15 mouse cellular contexts compared by ENCODE assay signal in genomic region chr9:43269166-43269565, GRCm38 (mm10). TPM values are rescaled to one million over a fixed set of nuclear protein-coding genes. Genes with fewer than 3 reads are reported as not detected.
DNase-seq lines count a peak whose midpoint lies in the region; ATAC-seq and TF ChIP-seq lines count a peak whose summit lies in the region.
"Had no signal": no experiment of that assay in that cellular context is flagged by ENCODE, and none has a peak within 500 bp of the region (broad histone marks: within the 10 kb centered on the region; RNA-seq: fewer than 3 reads in every experiment).

No protein-coding gene starts in this region.

- no peak overlapping the region for H3K9ac ChIP-seq in forebrain, postnatal 0 days
- no peak overlapping the region for H3K9ac ChIP-seq in limb, embryonic 15.5 days
- no peak overlapping the region for H3K9ac ChIP-seq in intestine, embryonic 15.5 days
- H3K9ac ChIP-seq: lung, embryonic 14.5 days; midbrain, embryonic 12.5 days had no signal

- no peak overlapping the region for H3K4me3 ChIP-seq in forebrain, postnatal 0 days (ENCODE audit: low read depth, low read length)
- H3K4me3 ChIP-seq in limb, embryonic 15.5 days = no peak overlapping the region
- H3K4me3 ChIP-seq in intestine, embryonic 15.5 days (replicated peaks) = no peak overlapping the region
- H3K4me3 ChIP-seq: midbrain, embryonic 12.5 days had no signal

- DNase-seq in left cerebral cortex, adult 11 months (ENCODE audit: low spot score) = peak; percentile 17
- no peak for DNase-seq in left cerebral cortex, postnatal 4 days
- peak; percentile 16 for DNase-seq in brain, embryonic 18.5 days (ENCODE audit: low read depth, low spot score)
- DNase-seq in forebrain, postnatal 0 days = peak; percentile 52
- DNase-seq in cerebellum, postnatal 36 days = no peak
- DNase-seq in heart, postnatal 14 days = no peak
- DNase-seq: adrenal gland, postnatal 36 days; cerebellum, adult 9-10 months; gastrocnemius, postnatal 14 days; lung, embryonic 14.5 days had no signal

- no peaks in the 10 kb centered on the region for H3K9me3 ChIP-seq in forebrain, postnatal 0 days (ENCODE audit: low read length)
- H3K9me3 ChIP-seq in limb, embryonic 15.5 days = no peaks in the 10 kb centered on the region
- H3K9me3 ChIP-seq in intestine, embryonic 15.5 days = no peaks in the 10 kb centered on the region
- H3K9me3 ChIP-seq: midbrain, embryonic 12.5 days had no signal

- ATAC-seq in forebrain, postnatal 0 days = peak; percentile 40
- no peak for ATAC-seq in limb, embryonic 15.5 days (ENCODE audit: insufficient number of reproducible peaks, low FRiP score, low TSS enrichment, low read depth)
- no peak for ATAC-seq in intestine, embryonic 15.5 days
- ATAC-seq: inflammation-experienced regulatory T-cells, adult 6 months had no signal

- H3K27me3 ChIP-seq in forebrain, postnatal 0 days (ENCODE audit: insufficient read depth, low read length) = peaks cover 14% of the 10 kb centered on the region
- H3K27me3 ChIP-seq in limb, embryonic 15.5 days = peaks cover 20% of the 10 kb centered on the region
- H3K27me3 ChIP-seq in intestine, embryonic 15.5 days (replicated peaks) = peaks cover 10% of the 10 kb centered on the region; the same call in 1 of the 2 replicates

- no peak for TF ChIP-seq CTCF in forebrain, postnatal 0 days (IDR thresholded peaks at IDR 0.05; ENCODE audit: low read depth)

- WGBS in forebrain, postnatal 0 days = 10% methylated on average over 8 of the region's 8 CpGs
- WGBS in limb, embryonic 15.5 days = 21% methylated on average over 8 of the region's 8 CpGs
- 44% methylated on average over 8 of the region's 8 CpGs for WGBS in intestine, embryonic 15.5 days

- intact Hi-C loops in left cerebral cortex, postnatal 4 days (cut with DNase I) = no loop called here
- intact Hi-C loops in heart, postnatal 14 days (cut with DNase I) = no loop called here

- H3K4me2 ChIP-seq in forebrain, postnatal 0 days (ENCODE audit: low read depth) = no peak overlapping the region
- H3K4me2 ChIP-seq in limb, embryonic 15.5 days = no peak overlapping the region
- no peak overlapping the region for H3K4me2 ChIP-seq in intestine, embryonic 15.5 days (replicated peaks)
- H3K4me2 ChIP-seq: lung, embryonic 14.5 days; midbrain, embryonic 12.5 days had no signal

- H3K36me3 ChIP-seq in forebrain, postnatal 0 days (ENCODE audit: insufficient read depth) = no peaks in the 10 kb centered on the region
- H3K36me3 ChIP-seq in limb, embryonic 15.5 days = no peaks in the 10 kb centered on the region
- no peaks in the 10 kb centered on the region for H3K36me3 ChIP-seq in intestine, embryonic 15.5 days
- H3K36me3 ChIP-seq: midbrain, embryonic 12.5 days had no signal

- H3K27ac ChIP-seq in forebrain, postnatal 0 days (ENCODE audit: low read depth, low read length) = no peak overlapping the region
- peak overlapping the region; percentile 27; the same call in 1 of the 2 replicates for H3K27ac ChIP-seq in limb, embryonic 15.5 days
- H3K27ac ChIP-seq in intestine, embryonic 15.5 days = no peak overlapping the region
- H3K27ac ChIP-seq: midbrain, embryonic 12.5 days had no signal

- H3K4me1 ChIP-seq in forebrain, postnatal 0 days (ENCODE audit: insufficient read depth) = no peaks in the 10 kb centered on the region
- H3K4me1 ChIP-seq in limb, embryonic 15.5 days = peaks cover 44% of the 10 kb centered on the region
- peaks cover 22% of the 10 kb centered on the region for H3K4me1 ChIP-seq in intestine, embryonic 15.5 days (replicated peaks)

RNA-seq across cellular contexts. Expression of gene Oaf, which starts 29.5 kb away (rescaled TPM):
- 1 to 10 TPM; 3.6 to 4.1 TPM for total RNA-seq in left cerebral cortex, postnatal 4 days (2021)
- total RNA-seq in forebrain, postnatal 0 days (2014; rRNA removed) = 5.0 and 14.3 TPM in 2 replicates
- 7.8 and 7.9 TPM in 2 replicates for polyA plus RNA-seq in forebrain, postnatal 0 days (2015; fragmentation: Nextera tagmentation; extraction: Ambion mirVana)
- polyA plus RNA-seq in limb, embryonic 15.5 days (2015; fragmentation: Nextera tagmentation; extraction: Ambion mirVana) = 78.4 and 102 TPM in 2 replicates
- 56.8 and 61.0 TPM in 2 replicates for polyA plus RNA-seq in intestine, embryonic 15.5 days (2015; fragmentation: Nextera tagmentation; extraction: Ambion mirVana)
- total RNA-seq in heart, postnatal 14 days (2021) = 10 to 100 TPM; 13.0 to 14.9 TPM

RNA-seq across cellular contexts. Expression of gene Trim29, which starts 41.5 kb away (rescaled TPM):
- total RNA-seq in left cerebral cortex, postnatal 4 days (2021) = not detected
- not detected in 2 replicates for total RNA-seq in forebrain, postnatal 0 days (2014; rRNA removed)
- 0.05 and 0.11 TPM in 2 replicates for polyA plus RNA-seq in forebrain, postnatal 0 days (2015; fragmentation: Nextera tagmentation; extraction: Ambion mirVana)
- 177 and 186 TPM in 2 replicates for polyA plus RNA-seq in limb, embryonic 15.5 days (2015; fragmentation: Nextera tagmentation; extraction: Ambion mirVana)
- polyA plus RNA-seq in intestine, embryonic 15.5 days (2015; fragmentation: Nextera tagmentation; extraction: Ambion mirVana) = 1.3 and 1.7 TPM in 2 replicates
- under 1 TPM; 0.17 to 0.34 TPM for total RNA-seq in heart, postnatal 14 days (2021)
- polyA plus RNA-seq: inflammation-experienced regulatory T-cells, adult 6 months had no signal

RNA-seq across cellular contexts. Expression of gene Pou2f3, which starts 59.0 kb away (rescaled TPM):
- not detected for total RNA-seq in left cerebral cortex, postnatal 4 days (2021)
- not detected in 2 replicates for total RNA-seq in forebrain, postnatal 0 days (2014; rRNA removed)
- 0.05 TPM in 1 of 2 replicates, not detected in the other for polyA plus RNA-seq in forebrain, postnatal 0 days (2015; fragmentation: Nextera tagmentation; extraction: Ambion mirVana)
- 10.2 and 11.8 TPM in 2 replicates for polyA plus RNA-seq in limb, embryonic 15.5 days (2015; fragmentation: Nextera tagmentation; extraction: Ambion mirVana)
- polyA plus RNA-seq in intestine, embryonic 15.5 days (2015; fragmentation: Nextera tagmentation; extraction: Ambion mirVana) = 0.52 and 0.70 TPM in 2 replicates
- not detected for total RNA-seq in heart, postnatal 14 days (2021)
- total RNA-seq: adrenal gland, postnatal 36 days had no signal
- polyA plus RNA-seq: inflammation-experienced regulatory T-cells, adult 6 months; midbrain, embryonic 12.5 days; spleen, adult 2 months had no signal

Comparison
In these comparisons a context has a peak if more than half of its experiments do, and no peak if none do; other contexts are left out.
1. DNase-seq: peak in left cerebral cortex, adult 11 months (single experiment), brain, embryonic 18.5 days (single experiment) and forebrain, postnatal 0 days (single experiment); none in left cerebral cortex, postnatal 4 days (single experiment), cerebellum, postnatal 36 days (0 of 2) and heart, postnatal 14 days (0 of 2).